Mouse (Mus musculus) bone marrow, adult 2 months (tissue): Measurements from ENCODE around the gene Dnah5.

ENCODE experiments used
- CTCF ChIP-seq: fragments of 200-500 bp; IDR thresholded peaks from 2 replicates; pipeline ENCODE4 v1.5.1; 2011; ENCODE audit warnings: low read length, control low read depth; ENCODE audit not compliant: control insufficient read depth, insufficient read depth
- POLR2A ChIP-seq: fragments of 200-500 bp; IDR thresholded peaks from 2 replicates; pipeline ENCODE4 v1.6.1; 2011; ENCODE audit warnings: low read depth, mild to moderate bottlenecking, control low read depth, low read length, borderline replicate concordance; ENCODE audit not compliant: control insufficient read depth

DNA sequence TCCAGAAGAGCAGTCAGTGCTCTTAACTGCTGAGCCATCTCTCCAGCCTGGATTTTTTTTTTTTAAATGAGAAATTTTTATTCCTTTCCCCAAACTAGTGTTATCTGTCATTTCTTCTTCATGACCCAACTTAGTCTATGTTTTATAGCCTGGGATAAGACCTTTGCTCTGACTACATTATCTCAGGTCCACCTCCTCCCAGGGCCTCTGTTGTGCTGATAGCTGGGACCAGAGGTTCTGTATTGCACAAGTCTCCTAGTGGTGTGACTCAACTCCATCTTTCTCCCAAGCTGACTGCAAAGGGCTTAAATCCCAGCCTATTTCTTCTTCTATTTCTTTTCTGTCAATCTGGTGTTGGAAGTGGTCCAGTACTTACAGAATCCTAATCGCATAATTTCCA is 56.7 kb downstream of the Dnah5 start:
- TF ChIP-seq CTCF, result no peak
- TF ChIP-seq POLR2A, result no peak
